Mouse (Mus musculus) bone marrow macrophage, adult 2 months (primary cell): ENCODE results near the gene Ptk7. TPM values are rescaled to one million over a fixed set of nuclear protein-coding genes. Genes with fewer than 3 reads are reported as not detected.

Source experiments
- H3K27ac ChIP-seq: 2 replicates; pipeline ENCODE4 v1.5.1; 2012; ENCODE audit warnings: low read depth, low read length; ENCODE audit not compliant: insufficient read depth
- H3K4me1 ChIP-seq: 2 replicates; pipeline ENCODE4 v1.6.1; 2012; ENCODE audit warnings: low read length; ENCODE audit not compliant: control insufficient read depth, insufficient read depth
- H3K4me3 ChIP-seq: 2 replicates; pipeline ENCODE4 v1.5.1; 2012; ENCODE audit warnings: mild to moderate bottlenecking, low read length, moderate library complexity; ENCODE audit not compliant: insufficient read depth
- CTCF ChIP-seq: IDR thresholded peaks from 2 replicates; pipeline ENCODE4 v1.5.1; 2012; ENCODE audit warnings: low read depth, mild to moderate bottlenecking, low read length, moderate library complexity
- POLR2A ChIP-seq: IDR thresholded peaks from 2 replicates; pipeline ENCODE4 v1.6.1; 2012; ENCODE audit warnings: mild to moderate bottlenecking, low read depth, low read length, borderline replicate concordance
- polyA plus RNA-seq: library from polyadenylated mRNA; stranded (reverse); fragments of >200 nt; gene quantifications from 2 replicates; pipeline ENCODE4 v1.2.4, GENCODE M21; 2012; ENCODE audit not compliant: missing spikeins, insufficient read depth, insufficient read length

Gene Ptk7
- polyA plus RNA-seq, 1 experiment, result 0.56 TPM

GRCm38 (mm10) chr17:46555673-46556583 is 73.4 kb downstream of the Ptk7 start, which contains the start of gene Srf:
Gene Srf, minus strand, starts transcription at chr17:46556175.
- peak within 1 kb of the TSS; percentile 87 for H3K27ac ChIP-seq
- TF ChIP-seq POLR2A (no peak), CTCF (peak; percentile 35; the same call in 1 of the 2 replicates)
- peaks cover 28% of the 10 kb centered on the region for H3K4me1 ChIP-seq
- peak within 1 kb of the TSS; percentile 88 for H3K4me3 ChIP-seq

- TF ChIP-seq POLR2A, result no peak
- TF ChIP-seq CTCF, result no peak
- Histone ChIP-seq H3K4me3 (peak overlapping the region; percentile 88), H3K27ac (no peak overlapping the region), H3K4me1 (peaks cover 28% of the 10 kb centered on the region)
Measured at GRCm38 (mm10) chr17:46554977-46555672, 74.2 kb downstream of the Ptk7 start.

- Histone ChIP-seq H3K4me3 (peak overlapping the region; percentile 88), H3K4me1 (peaks cover 28% of the 10 kb centered on the region), H3K27ac (no peak overlapping the region)
- TF ChIP-seq CTCF, result no peak
- TF ChIP-seq POLR2A, result no peak
Measured at GRCm38 (mm10) chr17:46554646-46554976, 74.7 kb downstream of the Ptk7 start.

- TF ChIP-seq POLR2A (no peak), CTCF (no peak)
- Histone ChIP-seq H3K4me1 (peaks cover 28% of the 10 kb centered on the region), H3K27ac (no peak overlapping the region), H3K4me3 (peak overlapping the region; percentile 88; the same call in 1 of the 2 replicates)
Measured at GRCm38 (mm10) chr17:46553926-46554325, 75.4 kb downstream of the Ptk7 start.

GRCm38 (mm10) chr17:46553469-46553868 is 75.8 kb downstream of the Ptk7 start:
- H3K27ac ChIP-seq, result no peak overlapping the region

GRCm38 (mm10) chr17:46552841-46553423 is 76.4 kb downstream of the Ptk7 start:
- no peak for TF ChIP-seq CTCF
- no peak for TF ChIP-seq POLR2A
- peaks cover 28% of the 10 kb centered on the region for H3K4me1 ChIP-seq
- no peak overlapping the region for H3K4me3 ChIP-seq
- no peak overlapping the region for H3K27ac ChIP-seq

More at GRCm38 (mm10) chr17:46553469-46553868, 75.8 kb downstream of the Ptk7 start:
- Histone ChIP-seq H3K4me3 (no peak overlapping the region), H3K4me1 (peaks cover 28% of the 10 kb centered on the region)
- TF ChIP-seq CTCF (no peak), POLR2A (no peak)

- H3K4me3 ChIP-seq, result no peak overlapping the region
- TF ChIP-seq CTCF (no peak), POLR2A (no peak)
- H3K27ac ChIP-seq, result no peak overlapping the region
- peaks cover 22% of the 10 kb centered on the region for H3K4me1 ChIP-seq
Measured at GRCm38 (mm10) chr17:46552151-46552550, 77.2 kb downstream of the Ptk7 start.

- H3K27ac ChIP-seq, result no peak overlapping the region
- no peak overlapping the region for H3K4me3 ChIP-seq
- TF ChIP-seq POLR2A (no peak), CTCF (no peak)
- H3K4me1 ChIP-seq, result peaks cover 17% of the 10 kb centered on the region
Measured at GRCm38 (mm10) chr17:46551369-46551768, 77.9 kb downstream of the Ptk7 start.

GRCm38 (mm10) chr17:46550904-46551303 is 78.4 kb downstream of the Ptk7 start:
- no peak overlapping the region for H3K4me3 ChIP-seq
- H3K4me1 ChIP-seq, result peaks cover 17% of the 10 kb centered on the region
- H3K27ac ChIP-seq, result no peak overlapping the region
- TF ChIP-seq CTCF (no peak), POLR2A (no peak)

- Histone ChIP-seq H3K4me1 (peaks cover 17% of the 10 kb centered on the region), H3K4me3 (no peak overlapping the region), H3K27ac (no peak overlapping the region)
- TF ChIP-seq POLR2A, result no peak
- no peak for TF ChIP-seq CTCF
Measured at GRCm38 (mm10) chr17:46549642-46550041, 79.7 kb downstream of the Ptk7 start.
